Mouse (Mus musculus) heart, embryonic 16.5 days (tissue): ENCODE measurements at regions not wholly inside any gene's neighbourhood (a gene's known extent, or its start where the extent isn't known, plus 50 kb on each side); places are given as distances from the start of the nearest gene placed in this dataset.

Experiments
- ATAC-seq: fragments of 200-750 bp; cut with Nextera tagmentation; replicated peaks from 2 replicates; pipeline ENCODE4 v1.8.0; 2017; ENCODE audit warnings: moderate number of reproducible peaks; ENCODE audit not compliant: insufficient read depth, low FRiP score; ENCODE audit errors: extremely low read depth
- H3K27ac ChIP-seq: fragments of 300-500 bp; sonication (generic); 2 replicates; pipeline ENCODE4 v1.5.1; 2014; ENCODE audit warnings: mild to moderate bottlenecking, low read length, control low read depth, moderate library complexity
- H3K27me3 ChIP-seq: fragments of 300-500 bp; sonication (generic); 2 replicates; pipeline ENCODE4 v1.6.1; 2014; ENCODE audit warnings: low read length, mixed read lengths; ENCODE audit not compliant: control insufficient read depth, insufficient read depth
- H3K36me3 ChIP-seq: fragments of 300-500 bp; sonication (generic); 2 replicates; pipeline ENCODE4 v1.6.1; 2014; ENCODE audit not compliant: control insufficient read depth, insufficient read depth
- H3K4me1 ChIP-seq: fragments of 300-500 bp; sonication (generic); 2 replicates; pipeline ENCODE4 v1.6.1; 2014; ENCODE audit warnings: low read length, mixed read lengths; ENCODE audit not compliant: control insufficient read depth, insufficient read depth
- H3K4me2 ChIP-seq: fragments of 300-500 bp; sonication (generic); 2 replicates; pipeline ENCODE4 v1.6.1; 2014; ENCODE audit warnings: low read depth, mild to moderate bottlenecking, control low read depth, low read length
- H3K4me3 ChIP-seq: fragments of 300-500 bp; sonication (generic); 2 replicates; pipeline ENCODE4 v1.5.1; 2014; ENCODE audit warnings: mild to moderate bottlenecking, control low read depth, low read length
- H3K9ac ChIP-seq: fragments of 300-500 bp; sonication (generic); 2 replicates; pipeline ENCODE4 v1.6.1; 2014; ENCODE audit warnings: low read length, control low read depth
- H3K9me3 ChIP-seq: fragments of 300-500 bp; sonication (generic); replicated peaks from 2 replicates; pipeline ENCODE4 v1.6.1; 2016; ENCODE audit warnings: low read length; ENCODE audit not compliant: control insufficient read depth
- WGBS: fragments of 180-500 bp; shearing (Covaris S2); extraction: QIAGEN DNeasy Blood & Tissue Kit; methylation state at CpG from one replicate; pipeline ENCODE4 v1.1.7; 2014; 5-methylcytosine and 5-hydroxymethylcytosine counted together

DNA sequence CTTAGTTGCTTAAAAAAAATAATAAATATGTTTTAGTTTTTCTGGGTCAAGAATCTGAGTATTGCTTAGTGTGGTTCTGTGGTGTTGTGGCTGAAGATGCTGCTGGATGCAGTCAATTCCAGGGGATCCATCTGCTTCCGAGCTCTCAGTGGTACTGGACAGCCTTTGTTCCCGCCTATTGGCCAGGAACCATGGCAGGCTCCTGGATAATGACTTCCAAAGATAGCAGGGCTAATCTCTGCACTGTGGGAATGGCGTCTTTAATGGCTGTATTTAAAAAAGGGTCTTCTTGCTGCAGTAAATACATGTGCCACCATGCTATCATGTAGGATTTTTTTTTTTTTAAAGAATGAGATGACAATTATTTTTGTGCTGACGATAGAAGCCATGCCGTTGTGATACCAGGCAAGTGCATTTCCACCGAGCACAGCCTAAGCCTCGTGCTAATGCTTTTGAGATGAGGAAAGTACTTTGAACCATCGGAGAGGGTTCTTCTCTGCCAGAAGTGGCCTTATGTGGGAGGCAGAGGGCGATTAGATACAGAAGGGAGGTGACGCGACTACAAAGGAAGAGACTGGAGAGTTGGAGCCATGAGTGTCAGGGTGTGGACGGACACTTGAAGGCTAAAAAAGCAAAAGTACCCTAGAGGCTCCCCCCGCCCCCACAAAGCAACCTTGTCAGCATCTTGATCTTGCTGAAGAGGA, 50.7 kb upstream of the Rgs8 start:
- Histone ChIP-seq H3K9me3 (no peaks in the 10 kb centered on the region), H3K4me3 (no peak overlapping the region), H3K27me3 (no peaks in the 10 kb centered on the region), H3K9ac (no peak overlapping the region; the same call in 1 of the 2 replicates), H3K4me2 (peak overlapping the region; percentile 55), H3K27ac (peak overlapping the region; percentile 24; the same call in 1 of the 2 replicates), H3K36me3 (no peaks in the 10 kb centered on the region), H3K4me1 (peaks cover 14% of the 10 kb centered on the region)
- WGBS, result 20% methylated on average over 13 of the region's 13 CpGs
- ATAC-seq, result no peak; the same call in 1 of the 2 replicates

DNA sequence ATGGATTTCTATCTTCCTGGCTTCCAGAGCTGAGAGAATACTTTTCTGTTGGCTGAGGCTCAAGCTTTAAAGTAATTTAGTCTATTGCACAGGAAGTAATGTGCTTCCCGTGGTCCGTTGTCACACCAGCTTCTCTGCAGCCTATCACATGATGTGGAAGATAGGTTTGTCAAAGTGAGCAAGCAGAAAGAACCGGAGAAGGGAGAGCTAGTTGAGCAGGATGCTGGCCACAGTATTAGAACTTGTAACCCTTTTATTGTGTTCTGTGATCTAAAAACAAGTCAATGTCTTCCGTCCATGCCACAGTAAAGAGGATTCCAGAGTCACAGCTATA, 50.2 kb upstream of the Rgs8 start:
- Histone ChIP-seq H3K4me2 (peak overlapping the region; percentile 55), H3K4me3 (no peak overlapping the region), H3K9me3 (no peaks in the 10 kb centered on the region), H3K9ac (no peak overlapping the region; the same call in 1 of the 2 replicates), H3K27ac (peak overlapping the region; percentile 24; the same call in 1 of the 2 replicates), H3K4me1 (peaks cover 14% of the 10 kb centered on the region), H3K27me3 (no peaks in the 10 kb centered on the region), H3K36me3 (no peaks in the 10 kb centered on the region)
- 23% methylated on average over 4 of the region's 4 CpGs for WGBS
- 0 out of 2 replicates have a peak, but pooled peaks have one; percentile 19 for ATAC-seq
